Mouse (Mus musculus): ENCODE results near the gene Agpat1.

DNA sequence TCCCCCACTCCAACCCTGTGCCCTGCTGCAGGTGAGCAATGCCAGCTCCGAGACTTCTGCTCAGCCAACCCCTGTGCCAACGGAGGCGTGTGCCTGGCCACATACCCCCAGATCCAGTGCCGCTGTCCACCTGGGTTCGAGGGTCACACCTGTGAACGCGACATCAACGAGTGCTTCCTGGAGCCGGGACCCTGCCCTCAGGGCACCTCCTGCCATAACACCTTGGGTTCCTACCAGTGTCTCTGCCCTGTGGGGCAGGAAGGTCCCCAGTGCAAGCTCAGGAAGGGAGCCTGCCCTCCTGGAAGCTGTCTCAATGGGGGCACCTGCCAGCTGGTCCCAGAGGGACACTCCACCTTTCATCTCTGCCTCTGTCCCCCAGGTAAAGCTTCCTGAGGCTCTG lies 36.8 kb upstream of the Agpat1 start:
- TF ChIP-seq CTCF (conservative IDR thresholded peaks at IDR 0.05; ENCODE audit: low read length) (no peak), NANOG (IDR thresholded peaks at IDR 0.05; ENCODE audit: borderline replicate concordance, low read length) (no peak), POU5F1 (IDR thresholded peaks at IDR 0.05; ENCODE audit: borderline replicate concordance, low read length) (no peak)

All from E14TG2a.4 (cell line).